ENCODE assay signal across 8 mouse cellular contexts in the genomic region with DNA sequence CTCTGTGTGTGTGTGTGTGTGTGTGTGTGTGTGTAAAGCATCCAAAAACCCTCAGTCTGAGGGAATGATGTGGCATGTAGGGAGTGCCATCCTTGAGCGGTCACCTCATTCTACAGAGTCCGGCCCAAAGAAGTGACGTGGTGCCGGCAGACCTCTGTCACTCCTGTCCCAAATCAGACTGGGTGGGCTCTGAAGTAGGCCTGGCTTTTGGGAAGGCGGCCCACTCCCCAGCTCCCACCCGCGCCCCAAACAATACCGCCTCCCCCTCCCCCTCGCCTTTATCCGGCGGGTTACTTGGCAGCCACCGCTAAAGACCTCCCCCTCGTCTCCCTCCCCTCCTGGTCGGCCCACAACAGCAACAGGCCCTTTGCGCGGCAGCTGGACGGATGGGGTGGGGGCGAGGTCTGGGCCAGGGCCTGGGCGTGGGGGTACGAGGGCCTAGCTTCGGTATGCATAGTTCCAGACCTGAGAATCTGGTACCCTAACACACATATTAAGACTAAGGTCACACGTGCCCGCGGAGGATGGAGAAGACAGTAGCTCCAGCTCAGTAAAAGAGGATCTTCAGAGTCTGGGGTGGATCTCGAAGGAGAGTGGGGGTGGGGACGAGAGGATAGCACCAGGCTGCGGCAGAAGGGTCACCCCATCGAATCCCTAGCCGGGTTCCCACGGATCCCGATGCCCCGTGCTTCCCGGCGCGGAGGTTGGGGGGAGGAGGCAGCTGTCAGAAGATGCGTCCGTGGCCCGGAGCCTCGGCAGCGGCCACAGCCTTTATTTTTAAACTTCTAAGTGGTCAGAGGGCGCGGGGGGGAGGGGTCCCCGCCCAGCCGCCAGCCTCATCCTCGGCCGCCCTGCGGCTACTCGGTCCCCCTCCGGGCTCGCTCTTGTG. TPM values are rescaled to one million over a fixed set of nuclear protein-coding genes. Genes with fewer than 3 reads are reported as not detected.
DNase-seq lines count a peak whose midpoint lies in the region; ATAC-seq and TF ChIP-seq lines count a peak whose summit lies in the region.

No protein-coding gene starts in this region.

- TF ChIP-seq CTCF in small intestine, adult 2 months (IDR thresholded peaks at IDR 0.05; ENCODE audit: extremely low read depth, insufficient read length, insufficient replicate concordance, low read depth, low read length): no peak

- DNase-seq in kidney, adult 9 months: no peak
- peak; percentile 27 for DNase-seq in adipocyte (ENCODE audit: low spot score)
- peak; percentile 73 for DNase-seq in intestine, embryonic 14.5 days (ENCODE audit: low spot score)

- peak overlapping the region; percentile 100 for H3K4me3 ChIP-seq in kidney, embryonic 14.5 days (ENCODE audit: low read length)
- H3K4me3 ChIP-seq in forebrain, embryonic 12.5 days (replicated peaks): peak overlapping the region; percentile 100
- peak overlapping the region; percentile 92 for H3K4me3 ChIP-seq in intestine, embryonic 14.5 days (ENCODE audit: low read depth, low read length)
- H3K4me3 ChIP-seq in lung, embryonic 16.5 days (ENCODE audit: low read length): peak overlapping the region; percentile 97
- peak overlapping the region; percentile 88 for H3K4me3 ChIP-seq in small intestine, adult 2 months (ENCODE audit: low read depth, low read length)

- peak overlapping the region; percentile 86 for H3K4me2 ChIP-seq in kidney, embryonic 14.5 days (replicated peaks; ENCODE audit: low read depth, low read length)
- H3K4me2 ChIP-seq in forebrain, embryonic 12.5 days: peak overlapping the region; percentile 96
- H3K4me2 ChIP-seq in intestine, embryonic 14.5 days (ENCODE audit: low read length): peak overlapping the region; percentile 91
- H3K4me2 ChIP-seq in lung, embryonic 16.5 days (ENCODE audit: low read depth, low read length): peak overlapping the region; percentile 92

- TF ChIP-seq POLR2A in small intestine, adult 2 months (IDR thresholded peaks at IDR 0.05; ENCODE audit: low read depth, low read length): no peak

- 1% methylated on average over 45 of the region's 50 CpGs for WGBS in kidney, embryonic 14.5 days
- under 1% methylated on average over 50 of the region's 50 CpGs for WGBS in forebrain, embryonic 12.5 days
- under 1% methylated on average over 48 of the region's 50 CpGs for WGBS in intestine, embryonic 14.5 days
- 1% methylated on average over 38 of the region's 50 CpGs for WGBS in lung, embryonic 16.5 days
- 4% methylated on average over 50 of the region's 50 CpGs for WGBS in small intestine, adult 2 months

- H3K27ac ChIP-seq in kidney, embryonic 14.5 days (ENCODE audit: low read depth, low read length): peak overlapping the region; percentile 89
- peak overlapping the region; percentile 95 for H3K27ac ChIP-seq in forebrain, embryonic 12.5 days
- H3K27ac ChIP-seq in intestine, embryonic 14.5 days (ENCODE audit: low read depth): peak overlapping the region; percentile 95
- H3K27ac ChIP-seq in lung, embryonic 16.5 days (ENCODE audit: low read length): peak overlapping the region; percentile 88
- H3K27ac ChIP-seq in small intestine, adult 2 months (ENCODE audit: insufficient read depth, low read depth, low read length): peak overlapping the region; percentile 81

- ATAC-seq in kidney, embryonic 14.5 days (ENCODE audit: low FRiP score, low TSS enrichment): no peak
- ATAC-seq in forebrain, embryonic 12.5 days (ENCODE audit: low FRiP score): peak; percentile 56
- no peak for ATAC-seq in intestine, embryonic 14.5 days (replicated peaks; ENCODE audit: low FRiP score, low TSS enrichment, low read depth)
- peak; percentile 23; the same call in 1 of the 2 replicates for ATAC-seq in lung, embryonic 16.5 days (ENCODE audit: low read depth)
- no peak for ATAC-seq in monocyte, adult 5-6 weeks (replicated peaks; ENCODE audit: insufficient number of reproducible peaks, low FRiP score, low TSS enrichment, poor library complexity, severe bottlenecking)

- no peaks in the 10 kb centered on the region for H3K9me3 ChIP-seq in kidney, embryonic 14.5 days (ENCODE audit: control insufficient read depth, low read length)
- H3K9me3 ChIP-seq in forebrain, embryonic 12.5 days: no peaks in the 10 kb centered on the region
- no peaks in the 10 kb centered on the region for H3K9me3 ChIP-seq in intestine, embryonic 14.5 days (ENCODE audit: control insufficient read depth, low read length)
- no peaks in the 10 kb centered on the region for H3K9me3 ChIP-seq in lung, embryonic 16.5 days (ENCODE audit: control insufficient read depth, low read length)

- peaks cover 58% of the 10 kb centered on the region for H3K4me1 ChIP-seq in kidney, embryonic 14.5 days (ENCODE audit: control insufficient read depth, insufficient read depth, low read length)
- H3K4me1 ChIP-seq in forebrain, embryonic 12.5 days: peaks cover 78% of the 10 kb centered on the region
- peaks cover 71% of the 10 kb centered on the region for H3K4me1 ChIP-seq in intestine, embryonic 14.5 days (replicated peaks; ENCODE audit: control insufficient read depth, insufficient read depth, low read length)
- peaks cover 58% of the 10 kb centered on the region for H3K4me1 ChIP-seq in lung, embryonic 16.5 days (replicated peaks; ENCODE audit: control insufficient read depth, insufficient read depth, low read length)
- H3K4me1 ChIP-seq in small intestine, adult 2 months (ENCODE audit: control insufficient read depth, insufficient read depth, insufficient read length, low read length): peaks cover 11% of the 10 kb centered on the region

- H3K27me3 ChIP-seq in kidney, embryonic 14.5 days (ENCODE audit: control insufficient read depth, insufficient read depth, low read length): no peaks in the 10 kb centered on the region
- 0 out of 2 replicates have a peak, but pooled peaks cover 3% of the 10 kb centered on the region for H3K27me3 ChIP-seq in forebrain, embryonic 12.5 days
- no peaks in the 10 kb centered on the region for H3K27me3 ChIP-seq in intestine, embryonic 14.5 days (replicated peaks; ENCODE audit: control insufficient read depth, insufficient read depth, low read length)
- H3K27me3 ChIP-seq in lung, embryonic 16.5 days (ENCODE audit: control insufficient read depth, insufficient read depth, low read depth, low read length): no peaks in the 10 kb centered on the region
- no peaks in the 10 kb centered on the region for H3K27me3 ChIP-seq in small intestine, adult 2 months (ENCODE audit: control insufficient read depth, insufficient read depth, low read length)

- H3K36me3 ChIP-seq in kidney, embryonic 14.5 days (ENCODE audit: control insufficient read depth, insufficient read depth, low read length): no peaks in the 10 kb centered on the region
- H3K36me3 ChIP-seq in forebrain, embryonic 12.5 days (replicated peaks): no peaks in the 10 kb centered on the region
- no peaks in the 10 kb centered on the region for H3K36me3 ChIP-seq in intestine, embryonic 14.5 days (ENCODE audit: control insufficient read depth, insufficient read depth, low read length)
- H3K36me3 ChIP-seq in lung, embryonic 16.5 days (ENCODE audit: control insufficient read depth, insufficient read depth, low read length): no peaks in the 10 kb centered on the region
- no peaks in the 10 kb centered on the region for H3K36me3 ChIP-seq in small intestine, adult 2 months (ENCODE audit: control insufficient read depth, insufficient read depth, low read length)

- peak overlapping the region; percentile 99 for H3K9ac ChIP-seq in kidney, embryonic 14.5 days (ENCODE audit: low read depth, low read length)
- H3K9ac ChIP-seq in forebrain, embryonic 12.5 days: peak overlapping the region; percentile 99
- peak overlapping the region; percentile 97 for H3K9ac ChIP-seq in intestine, embryonic 14.5 days (ENCODE audit: low read length)
- H3K9ac ChIP-seq in lung, embryonic 16.5 days (ENCODE audit: low read length): peak overlapping the region; percentile 98

RNA-seq across cellular contexts. Expression of a gene that starts 0.8 kb away (rescaled TPM):
- 35.6 and 43.3 TPM in 2 replicates for polyA plus RNA-seq in kidney, embryonic 14.5 days (2014; fragmentation: Nextera tagmentation; extraction: Ambion mirVana)
- 104 and 105 TPM in 2 replicates for polyA plus RNA-seq in forebrain, embryonic 12.5 days (2016; fragmentation: Nextera tagmentation; extraction: Ambion mirVana)
- polyA plus RNA-seq in intestine, embryonic 14.5 days (2014; fragmentation: Nextera tagmentation; extraction: Ambion mirVana): 37.8 and 38.0 TPM in 2 replicates
- 26.0 and 26.9 TPM in 2 replicates for polyA plus RNA-seq in lung, embryonic 16.5 days (2015; fragmentation: Nextera tagmentation; extraction: Ambion mirVana)
- polyA plus RNA-seq in small intestine, adult 2 months (2012; rRNA removed): 40.2 and 47.3 TPM in 2 replicates
- 103 to 151 TPM (median 107 TPM) in 3 replicates for total RNA-seq in monocyte, adult 5-6 weeks (2017)

RNA-seq across cellular contexts. Expression of a gene that starts 6.8 kb away (rescaled TPM):
- polyA plus RNA-seq in kidney, embryonic 14.5 days (2014; fragmentation: Nextera tagmentation; extraction: Ambion mirVana): 19.7 and 68.6 TPM in 2 replicates
- polyA plus RNA-seq in forebrain, embryonic 12.5 days (2016; fragmentation: Nextera tagmentation; extraction: Ambion mirVana): 104 and 108 TPM in 2 replicates
- polyA plus RNA-seq in intestine, embryonic 14.5 days (2014; fragmentation: Nextera tagmentation; extraction: Ambion mirVana): 20.5 and 24.6 TPM in 2 replicates
- polyA plus RNA-seq in lung, embryonic 16.5 days (2015; fragmentation: Nextera tagmentation; extraction: Ambion mirVana): 101 and 107 TPM in 2 replicates
- 12.6 and 21.4 TPM in 2 replicates for polyA plus RNA-seq in small intestine, adult 2 months (2012; rRNA removed)
- total RNA-seq in monocyte, adult 5-6 weeks (2017): 46.3 to 53.6 TPM (median 51.4 TPM) in 3 replicates

RNA-seq across cellular contexts. Expression of a gene that starts 31.2 kb away (rescaled TPM):
- polyA plus RNA-seq in kidney, embryonic 14.5 days (2014; fragmentation: Nextera tagmentation; extraction: Ambion mirVana): 5.5 and 6.8 TPM in 2 replicates
- polyA plus RNA-seq in forebrain, embryonic 12.5 days (2016; fragmentation: Nextera tagmentation; extraction: Ambion mirVana): 16.0 and 22.6 TPM in 2 replicates
- polyA plus RNA-seq in intestine, embryonic 14.5 days (2014; fragmentation: Nextera tagmentation; extraction: Ambion mirVana): 5.3 and 6.7 TPM in 2 replicates
- 3.6 and 4.6 TPM in 2 replicates for polyA plus RNA-seq in lung, embryonic 16.5 days (2015; fragmentation: Nextera tagmentation; extraction: Ambion mirVana)
- 0.55 and 0.77 TPM in 2 replicates for polyA plus RNA-seq in small intestine, adult 2 months (2012; rRNA removed)
- 1.5 to 3.7 TPM (median 1.8 TPM) in 3 replicates for total RNA-seq in monocyte, adult 5-6 weeks (2017)

RNA-seq across cellular contexts. Expression of a gene that starts 52.8 kb away (rescaled TPM):
- 141 and 281 TPM in 2 replicates for polyA plus RNA-seq in kidney, embryonic 14.5 days (2014; fragmentation: Nextera tagmentation; extraction: Ambion mirVana)
- polyA plus RNA-seq in forebrain, embryonic 12.5 days (2016; fragmentation: Nextera tagmentation; extraction: Ambion mirVana): 284 and 305 TPM in 2 replicates
- polyA plus RNA-seq in intestine, embryonic 14.5 days (2014; fragmentation: Nextera tagmentation; extraction: Ambion mirVana): 206 TPM in 2 replicates
- polyA plus RNA-seq in lung, embryonic 16.5 days (2015; fragmentation: Nextera tagmentation; extraction: Ambion mirVana): 197 and 213 TPM in 2 replicates
- polyA plus RNA-seq in small intestine, adult 2 months (2012; rRNA removed): 10.0 and 22.1 TPM in 2 replicates
- total RNA-seq in monocyte, adult 5-6 weeks (2017): 431 to 662 TPM (median 493 TPM) in 3 replicates

Comparison
In these comparisons a context has a peak if more than half of its experiments do, and no peak if none do; other contexts are left out.
1. ATAC-seq: peak in forebrain, embryonic 12.5 days (single experiment) and lung, embryonic 16.5 days (single experiment); none in kidney, embryonic 14.5 days (single experiment), intestine, embryonic 14.5 days (single experiment) and monocyte, adult 5-6 weeks (single experiment).
2. Peak in every context shown above with its lines, with median percentiles within 50 percentile points of each other: H3K27ac ChIP-seq, H3K4me2 ChIP-seq, H3K4me3 ChIP-seq and H3K9ac ChIP-seq.